Mouse (Mus musculus): ENCODE data around the gene Tsen15. TPM values are rescaled to one million over a fixed set of nuclear protein-coding genes. Genes with fewer than 3 reads are reported as not detected.
A peak's percentile ranks its signal among the peaks of the same experiment; 100 is the strongest.

Tsen15 gene
- total RNA-seq (2021) = 10 to 100 TPM; 25.2 to 27.4 TPM
- long read RNA-seq, experiment 1, transcript Tsen15-201 (5 exons, 1,133 nt) = major isoform, 35 of 56 reads
- long read RNA-seq, experiment 1, partial matches to known transcripts = 0 of 56 reads
- long read RNA-seq, experiment 1, other reads (novel, unspliced or antisense) = 20 of 56 reads
- long read RNA-seq, experiment 2, transcript Tsen15-201 (5 exons, 1,133 nt) = major isoform, 20 of 20 reads
- long read RNA-seq, experiment 2, partial matches to known transcripts = 0 of 20 reads
- long read RNA-seq, experiment 2, other reads (novel, unspliced or antisense) = 0 of 20 reads

DNA sequence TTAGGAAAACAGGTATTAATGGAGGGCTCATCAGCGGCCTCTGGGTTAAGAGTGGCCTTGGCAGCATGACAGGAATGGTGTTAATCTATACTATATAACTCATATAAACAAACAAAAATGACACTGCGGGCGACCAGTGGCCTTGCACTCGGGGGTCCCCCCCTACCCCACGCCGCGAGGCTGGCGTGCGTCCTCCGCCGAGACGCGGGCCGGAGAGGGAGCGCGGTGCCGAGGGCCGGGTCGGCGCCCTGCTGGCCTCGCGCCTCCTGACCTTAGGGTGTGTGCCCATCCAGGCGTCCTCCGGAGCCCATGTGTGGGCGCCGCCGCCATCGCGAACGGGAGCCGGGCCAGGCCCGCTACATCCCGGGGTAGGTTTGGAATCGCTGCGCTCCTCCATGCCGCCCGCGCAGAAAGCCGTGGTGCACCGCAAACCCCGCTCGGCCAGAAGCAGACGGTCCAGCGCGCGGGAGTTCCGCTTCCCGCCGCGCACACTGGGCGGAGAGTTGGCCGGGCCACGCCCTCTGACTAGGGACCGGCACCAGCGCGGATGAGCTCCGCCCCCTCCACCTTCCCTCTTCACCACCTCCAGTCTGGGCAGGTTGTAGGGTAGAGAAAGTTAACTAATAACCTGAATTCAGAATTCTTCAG lies at the start of gene Tsen15:
Gene Tsen15, minus strand, starts transcription at position 501 of the 648 bp plus-strand sequence.
- DNase-seq = peak; percentile 90 to 92

DNA sequence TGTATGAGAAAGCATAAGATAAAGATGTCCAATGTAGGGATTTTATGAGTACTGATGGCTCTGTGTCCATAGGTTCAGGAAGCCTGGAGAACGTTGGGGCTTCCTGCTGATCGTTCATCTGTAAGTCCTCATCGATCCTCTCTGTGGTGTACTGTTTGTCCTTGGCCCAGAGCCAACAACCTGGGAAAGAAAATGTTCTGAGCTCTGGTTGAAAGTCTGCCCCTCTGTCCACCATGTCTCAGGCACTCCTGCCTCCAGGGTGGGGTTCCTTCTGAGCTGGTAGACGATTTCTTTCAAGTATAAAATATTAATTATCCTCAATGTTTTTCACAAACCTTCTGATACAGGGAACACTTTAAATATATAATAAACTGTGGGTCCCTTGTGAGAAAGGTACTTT lies 47.7 kb upstream of the Tsen15 start:
- no peak for DNase-seq

DNA sequence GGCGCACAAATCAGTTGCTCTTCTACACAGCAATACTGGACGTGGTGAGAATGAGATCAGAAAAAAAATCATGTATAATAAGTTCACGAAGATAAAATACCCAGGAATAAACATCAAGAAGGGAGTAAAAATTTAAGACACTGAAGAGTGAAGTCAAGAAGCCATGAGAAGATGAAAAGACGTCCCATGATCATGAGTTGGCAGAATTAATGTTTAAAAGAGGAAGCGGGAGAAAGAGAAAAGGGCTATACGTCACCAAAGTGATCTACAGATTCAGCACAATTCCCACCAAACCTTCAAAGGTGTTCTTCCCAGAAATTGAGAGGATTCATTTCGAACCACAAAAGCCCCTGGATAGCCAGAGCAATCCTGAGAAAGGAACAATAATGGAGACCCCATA lies 43.3 kb upstream of the Tsen15 start:
- DNase-seq = no peak

DNA sequence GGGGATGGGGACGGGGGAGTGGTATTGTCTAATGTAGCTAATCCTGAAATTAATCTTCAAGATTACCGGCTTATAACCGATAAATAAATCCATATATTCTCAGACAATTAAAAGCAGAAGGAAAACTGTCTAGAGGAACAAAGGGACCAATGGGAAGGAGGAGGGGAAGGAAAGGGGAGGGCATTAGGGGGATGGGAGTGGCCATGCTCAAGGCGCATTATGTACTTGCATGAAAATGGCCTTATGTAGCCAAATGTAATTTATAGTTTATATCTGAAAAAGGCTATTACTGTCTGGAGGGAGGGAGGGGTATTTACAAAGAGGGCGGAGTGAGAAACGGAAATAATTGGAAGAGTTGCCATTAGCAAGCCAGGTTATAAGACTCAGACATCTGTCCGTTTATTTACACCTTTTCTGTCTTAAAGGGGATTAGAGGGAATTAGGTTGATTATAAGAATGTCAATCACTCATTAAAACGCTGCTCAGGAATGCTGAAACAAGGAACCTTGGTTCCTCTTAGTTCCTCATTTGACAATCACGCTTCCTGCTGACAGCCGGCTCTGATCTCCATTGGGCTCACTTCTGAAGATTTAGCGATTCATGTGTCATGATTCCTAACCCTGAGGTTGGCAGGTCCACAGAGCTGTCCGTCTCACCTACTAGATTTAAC lies 41.6 kb upstream of the Tsen15 start:
- DNase-seq = no peak

DNA sequence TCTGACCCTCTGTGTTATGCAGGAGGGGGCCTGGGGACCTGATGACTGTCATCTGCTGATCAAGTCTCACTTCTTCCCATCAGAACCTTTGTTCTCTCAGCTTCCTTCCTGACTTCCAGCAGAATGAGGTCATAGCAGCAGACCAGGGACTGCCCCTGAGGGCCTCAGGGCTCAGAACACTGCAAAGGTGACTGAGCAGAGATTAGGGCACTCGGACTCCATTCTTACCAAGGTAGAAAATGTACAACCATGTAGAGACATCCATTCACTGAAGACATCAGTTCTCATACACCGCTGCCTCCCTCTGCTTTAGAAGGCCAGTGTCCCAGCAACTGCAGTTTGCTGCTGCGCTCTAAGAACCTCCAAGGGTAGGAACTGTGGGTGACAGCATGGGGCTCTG lies 36.6 kb upstream of the Tsen15 start:
- no peak for DNase-seq

DNA sequence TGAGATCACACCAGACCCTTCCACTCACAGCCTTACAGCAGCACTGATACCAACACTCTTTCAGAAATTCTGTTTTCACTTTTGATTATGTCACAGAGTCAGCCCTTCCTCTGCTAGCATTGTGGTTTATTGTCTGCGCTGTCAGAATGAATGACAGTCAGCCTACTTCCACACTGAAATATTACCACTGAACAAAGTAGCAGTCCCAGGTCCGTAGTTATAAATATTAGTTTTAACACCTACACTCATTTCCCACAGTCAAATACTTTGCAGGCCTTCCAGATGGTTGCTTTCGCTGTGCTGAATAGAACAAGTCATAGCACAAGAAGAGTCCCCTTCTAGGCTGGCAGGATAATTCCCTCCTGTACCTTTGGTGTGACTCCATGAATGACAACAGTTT lies 35.8 kb upstream of the Tsen15 start:
- no peak for DNase-seq

DNA sequence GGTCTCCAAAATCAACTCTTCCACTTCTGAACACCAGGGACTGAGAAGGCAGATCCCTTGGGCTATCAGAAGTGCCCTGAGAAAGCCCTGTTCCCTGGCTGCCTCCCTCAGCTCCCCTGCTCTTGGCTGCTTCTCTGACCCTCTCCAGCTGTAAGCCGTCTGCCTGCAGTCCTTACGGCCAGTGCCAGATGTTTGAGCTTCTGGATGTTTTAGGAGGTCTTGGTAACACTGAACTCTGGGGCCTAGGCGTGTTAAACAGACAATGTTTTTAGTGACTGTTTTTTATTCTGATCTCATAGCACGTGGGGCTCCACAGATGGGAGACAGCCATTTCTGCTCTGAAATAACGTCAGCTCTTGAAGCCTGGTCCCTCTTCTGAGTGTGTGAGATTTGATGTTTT lies 31.1 kb upstream of the Tsen15 start:
- no peak for DNase-seq

DNA sequence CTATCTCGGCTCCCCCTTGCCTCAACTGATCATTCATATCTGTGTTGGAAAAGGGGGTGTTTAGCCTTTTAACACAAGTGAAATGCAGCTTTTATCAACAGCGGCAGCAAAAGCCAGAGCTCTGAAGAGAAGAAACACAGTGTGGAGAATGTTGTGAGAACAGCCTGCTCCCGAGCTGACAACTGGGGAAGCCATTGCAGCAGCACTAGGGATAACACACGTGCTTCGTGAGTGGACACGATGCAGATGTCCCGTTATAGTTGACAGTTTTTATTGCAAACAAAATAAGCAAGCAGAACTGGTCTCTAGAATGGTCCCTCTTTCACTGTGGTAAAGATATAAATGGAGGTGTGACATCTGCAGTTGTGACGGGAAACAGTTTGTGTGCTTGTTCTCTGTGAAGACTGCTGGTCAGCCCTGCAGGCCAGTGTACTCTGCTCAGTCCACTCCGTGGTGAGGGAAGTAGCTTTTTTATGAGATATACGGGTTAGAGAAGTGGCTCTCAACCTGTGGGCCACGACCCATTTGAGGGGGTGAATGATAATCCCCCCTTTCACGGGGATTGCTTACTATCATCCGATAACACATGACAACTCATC lies 29.9 kb upstream of the Tsen15 start:
- no peak for DNase-seq

DNA sequence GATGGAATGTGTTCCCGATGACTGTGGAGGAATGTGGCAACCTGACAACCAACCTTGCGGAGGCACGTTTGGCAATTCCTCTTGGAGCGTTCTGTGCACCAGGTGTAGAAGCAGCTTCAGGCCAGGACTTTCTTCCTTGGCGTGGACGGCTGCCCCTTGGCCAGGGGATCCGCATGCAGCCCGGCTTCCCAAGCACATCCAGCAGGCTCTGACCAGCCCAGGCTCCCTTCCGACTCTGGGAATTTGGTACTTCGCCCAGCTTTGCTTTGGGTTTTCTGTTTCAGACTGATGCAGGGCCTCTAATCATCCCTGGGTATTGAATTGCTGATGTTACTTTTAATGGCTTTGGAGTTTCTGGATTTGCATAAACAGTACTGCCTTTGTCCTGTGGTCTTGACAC lies 28.0 kb upstream of the Tsen15 start:
- no peak for DNase-seq

DNA sequence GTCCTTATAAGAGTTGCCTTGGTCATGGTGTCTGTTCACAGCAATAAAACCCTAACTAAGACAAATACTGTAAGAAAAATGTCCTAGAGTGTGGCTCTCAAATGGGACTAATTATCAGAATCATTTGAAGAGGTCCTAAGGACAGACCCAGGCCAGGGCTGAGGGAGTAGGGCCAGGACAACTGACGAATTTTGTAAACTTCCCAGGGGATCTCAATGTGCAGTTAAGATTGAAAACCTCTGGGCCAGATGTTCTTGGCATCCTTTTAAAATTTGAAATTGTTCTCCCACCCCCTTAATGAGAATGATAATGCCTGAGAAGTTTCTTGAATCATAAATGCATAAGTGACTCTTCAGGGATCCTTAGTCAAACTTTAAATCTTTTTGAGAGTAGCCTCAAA lies 27.5 kb upstream of the Tsen15 start:
- no peak for DNase-seq

DNA sequence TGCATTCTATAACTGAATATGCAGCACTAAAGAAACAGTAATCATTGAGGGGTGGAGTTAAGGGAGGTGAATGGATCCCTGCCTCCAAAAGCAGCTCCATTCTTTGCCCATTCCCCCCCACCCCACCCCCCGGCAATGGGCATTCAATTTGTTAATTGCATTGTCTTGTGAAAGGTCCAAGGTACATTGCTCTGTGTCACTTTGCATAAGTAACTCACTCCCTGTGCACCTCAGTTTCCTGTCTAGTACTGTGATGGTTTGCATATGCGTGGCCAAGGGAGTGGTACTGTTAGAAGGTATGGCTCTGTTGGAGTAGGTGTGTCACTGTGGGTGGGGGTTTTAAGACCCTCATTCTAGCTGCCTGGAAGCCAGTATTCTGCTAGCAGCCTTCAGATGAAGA lies 26.6 kb upstream of the Tsen15 start:
- DNase-seq = no peak

DNA sequence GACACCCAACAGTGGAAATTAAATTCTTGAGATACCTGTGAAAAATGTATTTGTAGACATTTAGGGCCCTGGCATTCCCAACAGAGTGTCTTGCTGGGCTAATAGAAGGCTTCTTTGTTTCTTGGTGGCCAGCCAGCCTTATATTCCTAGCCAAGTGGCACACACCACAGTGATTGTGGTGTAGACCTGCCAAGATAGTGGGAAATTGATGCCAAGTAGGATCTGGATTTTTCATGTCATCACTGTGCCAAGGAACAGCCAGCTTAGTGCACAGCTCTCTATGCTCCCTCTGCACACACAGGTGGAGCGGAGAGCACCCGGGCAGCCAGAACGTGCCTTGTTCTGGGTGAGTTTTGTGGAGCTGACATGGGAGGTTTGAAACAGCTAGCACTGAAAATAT lies 24.2 kb upstream of the Tsen15 start:
- no peak for DNase-seq

DNA sequence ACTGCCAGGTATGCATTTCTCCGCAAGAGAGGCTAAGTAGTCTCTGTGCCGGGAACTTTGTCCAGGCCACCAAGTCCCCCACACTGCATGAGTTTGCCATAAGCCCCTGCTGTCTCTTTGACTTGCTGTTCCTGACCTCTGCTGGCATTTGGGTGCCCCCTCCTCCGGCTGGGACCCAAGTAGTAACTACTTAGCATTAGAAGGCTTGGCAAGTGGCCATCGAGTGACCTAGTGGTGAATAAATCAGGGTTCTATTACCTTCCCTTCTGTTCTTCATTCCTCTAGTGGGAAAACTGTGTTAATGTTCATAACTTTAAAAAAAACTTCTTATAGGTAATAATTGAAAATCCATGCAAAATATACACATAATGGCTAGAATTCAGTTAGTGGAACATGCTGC lies 22.9 kb upstream of the Tsen15 start:
- no peak for DNase-seq

DNA sequence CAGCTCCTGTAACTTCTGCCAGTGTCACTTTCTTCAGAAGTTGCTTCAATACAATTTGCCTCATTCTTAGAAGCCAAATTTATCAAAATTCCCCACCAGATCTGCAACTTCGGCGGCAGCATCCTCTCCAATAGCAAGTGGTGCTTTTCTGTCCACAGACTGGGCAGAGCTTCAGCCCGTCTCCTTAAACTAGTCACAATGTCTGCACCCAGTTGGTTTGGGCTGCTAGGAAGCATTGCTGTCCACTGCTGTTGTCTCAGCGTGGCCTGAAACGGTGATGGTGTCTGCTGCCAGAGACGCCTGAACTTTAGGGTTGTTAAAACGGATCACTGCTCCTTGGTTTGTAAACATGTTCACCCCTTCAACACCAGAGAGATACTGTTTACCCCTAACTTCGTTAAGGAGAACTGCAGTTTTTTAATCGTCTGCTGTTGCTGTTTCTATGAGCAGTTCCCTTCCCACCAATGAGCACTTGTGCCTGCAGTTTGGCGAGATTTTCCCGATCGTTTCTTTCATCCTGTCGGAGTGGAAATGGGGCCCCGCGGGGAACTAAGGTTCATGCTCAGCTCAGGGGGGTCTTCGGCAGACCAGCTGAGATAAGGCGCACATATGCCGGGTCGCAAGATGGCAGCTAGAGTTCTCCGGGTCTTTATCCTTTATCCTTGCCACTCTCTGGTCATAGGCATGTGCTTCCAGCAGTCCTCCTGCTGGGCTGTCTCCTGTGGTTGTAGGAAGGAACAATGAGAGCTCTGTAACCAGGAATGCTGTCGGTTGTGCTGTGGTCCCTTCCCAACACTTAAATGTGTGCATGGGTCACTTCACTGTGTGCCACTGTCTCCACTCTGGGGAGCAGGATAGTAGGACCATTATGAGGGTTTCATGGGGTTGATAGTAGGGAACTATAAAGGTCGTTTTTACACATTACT lies 20.8 kb upstream of the Tsen15 start:
- no peak for DNase-seq

DNA sequence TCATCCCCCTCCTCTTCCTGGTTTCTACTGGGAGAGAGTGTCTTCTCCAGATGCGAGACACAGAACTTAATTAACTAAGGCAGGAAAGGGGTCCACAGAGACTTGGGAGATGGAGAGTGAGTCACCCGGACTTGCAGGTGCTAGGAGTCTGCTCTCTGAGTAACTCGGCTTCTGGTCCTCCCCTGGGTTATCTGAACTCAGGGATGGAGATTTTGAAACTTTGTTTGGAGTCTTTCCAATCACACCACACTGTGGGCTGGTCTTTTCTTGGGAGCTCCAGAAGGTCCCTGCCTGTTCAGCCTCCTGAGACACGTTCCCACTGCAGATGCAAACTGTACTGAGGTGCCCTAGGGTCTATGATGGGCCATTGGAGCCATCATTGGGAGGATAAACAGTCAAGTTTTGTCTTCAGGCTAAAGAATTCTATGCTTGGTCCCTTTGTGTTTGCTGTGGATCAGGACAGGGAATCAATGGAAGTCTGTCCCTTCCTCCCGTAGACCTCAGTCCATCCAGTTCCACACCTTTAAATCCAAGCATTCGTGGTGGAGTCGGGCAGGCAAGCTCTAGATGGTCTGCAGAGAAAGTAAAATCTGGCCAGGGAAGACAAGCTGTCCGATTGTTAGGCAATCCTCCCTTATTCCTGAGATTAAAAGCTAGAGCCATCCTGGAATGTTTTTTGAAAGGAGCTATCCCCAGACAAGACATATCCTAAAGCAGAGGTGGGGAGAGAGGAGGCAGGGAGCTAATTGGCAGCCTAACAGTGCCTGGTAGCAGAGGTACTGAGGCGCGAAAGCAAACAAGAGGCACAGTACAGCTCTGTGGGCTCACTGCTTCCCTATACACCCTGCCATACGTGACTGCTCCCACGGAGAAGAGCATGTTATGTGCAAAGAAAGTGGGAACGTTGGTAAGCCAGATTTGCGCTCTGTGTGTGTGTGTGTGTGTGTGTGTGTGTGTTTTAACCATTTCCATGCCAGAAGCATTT lies 14.4 kb upstream of the Tsen15 start:
- no peak for DNase-seq

DNA sequence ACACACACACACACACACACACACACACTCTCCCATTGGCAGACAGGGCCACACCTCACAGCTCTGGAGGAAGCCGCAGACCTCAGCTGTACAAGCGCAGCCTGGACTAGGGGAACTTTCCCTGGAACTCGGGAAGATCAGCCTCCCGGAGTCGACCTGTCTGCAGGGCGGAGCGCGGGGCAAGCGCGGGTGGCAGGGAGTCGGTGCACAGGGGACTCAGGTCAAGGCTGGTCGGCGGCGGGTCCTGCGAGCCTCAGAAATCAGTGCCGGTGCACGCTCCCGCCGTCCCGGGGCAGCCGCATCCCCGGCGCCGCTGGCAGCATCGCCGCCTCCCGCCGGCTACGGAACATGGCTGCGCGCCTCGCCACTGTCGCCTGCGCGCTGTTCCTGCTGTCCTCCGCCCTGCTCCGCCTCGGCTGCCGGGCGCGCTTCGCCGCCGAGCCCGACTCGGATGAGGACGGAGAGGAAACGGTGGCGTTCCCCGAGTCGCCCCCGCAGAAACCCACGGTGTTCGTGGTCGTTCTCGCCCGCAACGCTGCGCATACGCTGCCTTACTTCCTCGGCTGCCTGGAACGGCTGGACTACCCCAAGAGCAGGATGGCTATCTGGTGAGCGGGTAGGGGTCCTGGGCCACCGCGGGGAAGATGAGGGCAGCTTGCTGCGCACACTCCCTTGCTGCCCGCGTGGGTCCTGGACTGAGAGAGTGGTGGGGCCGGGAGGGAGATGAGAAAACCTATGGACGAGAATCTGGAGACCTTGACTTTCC lies 13.5 kb upstream of the Tsen15 start, which contains the start of gene Colgalt2:
Gene Colgalt2, plus strand, starts transcription at position 41 of the 766 bp plus-strand sequence.
- peak; percentile 67 to 73 for DNase-seq

DNA sequence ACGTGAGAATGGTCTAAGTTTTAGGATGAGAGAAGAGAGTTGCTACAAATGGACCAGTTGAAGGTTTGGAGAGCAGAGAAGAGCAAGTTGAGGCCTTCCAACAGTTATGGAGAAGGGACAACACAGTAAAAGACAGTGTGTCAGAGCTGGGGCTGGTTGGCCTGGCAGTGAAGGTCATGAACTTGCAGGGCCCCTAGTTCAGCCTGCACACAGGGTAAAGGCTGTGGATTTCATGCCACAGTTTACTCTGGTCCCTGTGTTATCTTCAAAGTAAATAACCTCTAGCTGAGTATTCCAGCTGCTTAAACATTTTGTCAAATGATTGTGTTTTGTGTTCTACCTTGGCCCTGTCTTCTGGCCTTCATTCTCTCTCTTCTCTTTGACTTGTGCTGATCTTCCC lies 12.2 kb upstream of the Tsen15 start:
- no peak for DNase-seq

DNA sequence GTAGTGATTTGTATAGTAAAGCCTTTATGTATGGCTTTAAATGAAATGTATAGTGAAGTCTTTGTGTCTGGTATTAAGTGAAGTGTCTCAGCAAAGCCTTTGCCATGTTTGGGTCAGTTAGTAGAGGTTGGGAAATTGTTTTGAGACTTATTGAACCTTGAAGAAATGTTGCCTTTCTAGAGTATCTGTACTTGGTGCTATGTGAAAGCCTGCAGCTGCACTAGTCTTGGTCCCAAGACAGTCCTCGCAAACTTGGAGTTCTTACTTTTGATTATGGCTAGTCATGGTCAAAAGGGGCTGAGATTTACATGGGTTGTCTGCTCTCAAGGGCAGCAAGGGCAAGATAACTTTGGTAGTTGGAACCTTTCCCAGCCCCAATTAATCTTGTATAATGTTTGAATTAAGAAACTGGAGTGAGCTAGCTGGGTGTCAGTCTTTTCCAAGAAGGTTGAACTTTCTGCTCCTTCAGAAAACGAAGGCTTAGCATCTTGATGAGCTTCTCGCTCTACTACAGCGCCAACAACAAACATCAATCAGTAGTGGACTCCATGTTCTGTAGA lies 8.5 kb upstream of the Tsen15 start:
- DNase-seq = no peak

DNA sequence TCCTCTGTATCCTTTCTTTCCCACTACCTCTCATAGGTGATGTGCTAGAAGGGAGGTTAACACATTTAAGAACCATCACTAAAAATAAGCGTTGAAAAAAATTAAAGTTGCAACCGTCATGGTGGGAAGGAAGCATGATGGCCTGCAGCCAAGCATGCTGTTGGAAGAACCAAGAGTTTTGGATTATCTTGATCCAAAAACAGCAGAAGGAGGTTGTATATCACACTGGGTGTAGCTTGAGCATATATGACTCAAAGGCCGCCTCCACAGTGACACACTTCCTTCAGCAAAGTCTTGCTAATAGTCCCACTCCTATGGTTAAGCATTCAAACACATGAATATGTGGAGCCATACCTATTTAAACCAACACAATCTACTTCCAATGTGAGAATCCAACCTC lies 7.6 kb upstream of the Tsen15 start:
- DNase-seq = no peak

DNA sequence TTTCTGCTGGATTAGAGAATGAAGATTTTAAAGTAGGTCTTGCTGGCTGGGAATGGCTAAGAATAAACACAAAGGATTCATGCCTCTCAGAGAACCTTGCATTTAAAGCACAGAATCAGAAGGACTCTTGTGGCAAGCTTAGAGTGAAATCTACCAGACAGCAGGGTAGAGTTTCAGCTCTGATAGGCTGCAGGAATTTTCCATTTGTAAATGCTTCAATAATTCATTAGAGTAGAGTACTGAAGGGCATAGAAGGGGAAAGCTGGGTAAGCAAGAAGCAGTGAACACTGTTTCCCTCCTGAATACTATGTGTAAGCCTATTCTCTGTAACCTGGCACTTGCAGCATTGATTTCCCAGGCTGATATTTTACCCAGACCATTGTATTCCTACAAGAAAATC lies 2.8 kb upstream of the Tsen15 start:
- DNase-seq = no peak
